Mouse (Mus musculus) midbrain, embryonic 10.5 days (tissue): ENCODE measurements at regions not wholly inside any gene's neighbourhood (a gene's known extent, or its start where the extent isn't known, plus 50 kb on each side); places are given as distances from the start of the nearest gene placed in this dataset.

Source experiments
- DNase-seq: peaks from one replicate; pipeline ENCODE4 v3.0.0-alpha.2; 2017; ENCODE audit warnings: low spot score
- H3K27ac ChIP-seq: fragments of 300-500 bp; sonication (generic); replicated peaks from 2 replicates; pipeline ENCODE4 v1.5.1; 2016; ENCODE audit warnings: mild to moderate bottlenecking
- H3K27me3 ChIP-seq: fragments of 300-500 bp; sonication (generic); 2 replicates; pipeline ENCODE4 v1.6.1; 2016; ENCODE audit warnings: low read depth, mild to moderate bottlenecking; ENCODE audit not compliant: poor library complexity, severe bottlenecking
- H3K36me3 ChIP-seq: fragments of 300-500 bp; sonication (generic); 2 replicates; pipeline ENCODE4 v1.6.1; 2016; ENCODE audit warnings: mild to moderate bottlenecking, moderate library complexity
- H3K4me1 ChIP-seq: fragments of 300-500 bp; sonication (generic); 2 replicates; pipeline ENCODE4 v1.6.1; 2016
- H3K4me3 ChIP-seq: fragments of 300-500 bp; sonication (generic); 2 replicates; pipeline ENCODE4 v1.5.1; 2016; ENCODE audit warnings: mild to moderate bottlenecking, moderate library complexity
- H3K9me3 ChIP-seq: fragments of 300-500 bp; sonication (generic); replicated peaks from 2 replicates; pipeline ENCODE4 v1.6.1; 2016; ENCODE audit warnings: mild to moderate bottlenecking
- WGBS: fragments of 180-500 bp; shearing (Covaris S2); methylation state at CpG from one replicate; pipeline ENCODE4 v1.1.7; 2016; 5-methylcytosine and 5-hydroxymethylcytosine counted together

- no peak for DNase-seq
Observed at GRCm38 (mm10) chr1:76550876-76551275, 964.0 kb downstream of the Epha4 start.

GRCm38 (mm10) chr1:76559441-76559840, 955.4 kb downstream of the Epha4 start:
- H3K9me3 ChIP-seq = no peaks in the 10 kb centered on the region
- no peak overlapping the region for H3K4me3 ChIP-seq
- H3K27me3 ChIP-seq = no peaks in the 10 kb centered on the region
- H3K4me1 ChIP-seq = no peaks in the 10 kb centered on the region
- no peak for DNase-seq
- H3K36me3 ChIP-seq = no peaks in the 10 kb centered on the region
- WGBS = 91% methylated on average over 7 of the region's 7 CpGs
- no peak overlapping the region for H3K27ac ChIP-seq

More at GRCm38 (mm10) chr1:76550876-76551275, 964.0 kb downstream of the Epha4 start:
- no peaks in the 10 kb centered on the region for H3K9me3 ChIP-seq
- H3K27me3 ChIP-seq = no peaks in the 10 kb centered on the region
- no peaks in the 10 kb centered on the region for H3K4me1 ChIP-seq
- H3K36me3 ChIP-seq = no peaks in the 10 kb centered on the region
- no peak overlapping the region for H3K4me3 ChIP-seq
- no peak overlapping the region for H3K27ac ChIP-seq
- 85% methylated on average over 5 of the region's 5 CpGs for WGBS

- no peaks in the 10 kb centered on the region for H3K27me3 ChIP-seq
- no peaks in the 10 kb centered on the region for H3K9me3 ChIP-seq
- DNase-seq = no peak
- no peak overlapping the region for H3K4me3 ChIP-seq
- no peaks in the 10 kb centered on the region for H3K36me3 ChIP-seq
- 83% methylated on average over 5 of the region's 5 CpGs for WGBS
- no peak overlapping the region for H3K27ac ChIP-seq
- H3K4me1 ChIP-seq = no peaks in the 10 kb centered on the region
Observed at GRCm38 (mm10) chr1:76575487-76575886, 939.4 kb downstream of the Epha4 start.

GRCm38 (mm10) chr1:76585921-76586320, 929.0 kb downstream of the Epha4 start:
- H3K4me3 ChIP-seq = no peak overlapping the region
- no peak for DNase-seq
- 88% methylated on average over 2 of the region's 2 CpGs for WGBS
- H3K27me3 ChIP-seq = no peaks in the 10 kb centered on the region
- H3K27ac ChIP-seq = no peak overlapping the region
- no peaks in the 10 kb centered on the region for H3K36me3 ChIP-seq
- H3K4me1 ChIP-seq = no peaks in the 10 kb centered on the region
- peaks cover 4% of the 10 kb centered on the region; the same call in 1 of the 2 replicates for H3K9me3 ChIP-seq

GRCm38 (mm10) chr1:76625831-76626230, 889.1 kb downstream of the Epha4 start:
- 78% methylated on average over 3 of the region's 3 CpGs for WGBS
- H3K27ac ChIP-seq = no peak overlapping the region

GRCm38 (mm10) chr1:76629861-76630260, 885.0 kb downstream of the Epha4 start:
- Histone ChIP-seq H3K4me3 (no peak overlapping the region), H3K36me3 (no peaks in the 10 kb centered on the region), H3K27ac (no peak overlapping the region), H3K9me3 (no peaks in the 10 kb centered on the region), H3K27me3 (no peaks in the 10 kb centered on the region), H3K4me1 (no peaks in the 10 kb centered on the region)
- no peak for DNase-seq

More at GRCm38 (mm10) chr1:76625831-76626230, 889.1 kb downstream of the Epha4 start:
- H3K9me3 ChIP-seq = no peaks in the 10 kb centered on the region
- no peak overlapping the region for H3K4me3 ChIP-seq
- no peak for DNase-seq
- H3K27me3 ChIP-seq = no peaks in the 10 kb centered on the region
- no peaks in the 10 kb centered on the region for H3K36me3 ChIP-seq
- H3K4me1 ChIP-seq = no peaks in the 10 kb centered on the region

GRCm38 (mm10) chr1:76634071-76634470, 880.8 kb downstream of the Epha4 start:
- Histone ChIP-seq H3K36me3 (no peaks in the 10 kb centered on the region), H3K4me3 (no peak overlapping the region), H3K27ac (no peak overlapping the region), H3K27me3 (no peaks in the 10 kb centered on the region), H3K4me1 (peaks cover 11% of the 10 kb centered on the region), H3K9me3 (no peaks in the 10 kb centered on the region)
- no peak for DNase-seq
- 93% methylated on average over 1 of the region's 1 CpGs for WGBS

GRCm38 (mm10) chr1:76637268-76638009, 877.4 kb downstream of the Epha4 start:
- no peaks in the 10 kb centered on the region for H3K27me3 ChIP-seq
- no peak overlapping the region for H3K27ac ChIP-seq
- H3K4me3 ChIP-seq = peak overlapping the region; percentile 33; the same call in 1 of the 2 replicates
- no peaks in the 10 kb centered on the region for H3K9me3 ChIP-seq
- 59% methylated on average over 19 of the region's 19 CpGs for WGBS
- DNase-seq = peak; percentile 11
- H3K36me3 ChIP-seq = no peaks in the 10 kb centered on the region
- peaks cover 11% of the 10 kb centered on the region for H3K4me1 ChIP-seq

GRCm38 (mm10) chr1:76638010-76638400, 876.9 kb downstream of the Epha4 start:
- H3K27ac ChIP-seq = no peak overlapping the region
- DNase-seq = no peak

GRCm38 (mm10) chr1:76641181-76641711, 873.6 kb downstream of the Epha4 start:
- 86% methylated on average over 3 of the region's 3 CpGs for WGBS
- no peak for DNase-seq
- no peak overlapping the region for H3K27ac ChIP-seq
- H3K4me1 ChIP-seq = peaks cover 11% of the 10 kb centered on the region
- H3K4me3 ChIP-seq = no peak overlapping the region
- H3K36me3 ChIP-seq = no peaks in the 10 kb centered on the region
- no peaks in the 10 kb centered on the region for H3K27me3 ChIP-seq
- no peaks in the 10 kb centered on the region for H3K9me3 ChIP-seq

More at GRCm38 (mm10) chr1:76638010-76638400, 876.9 kb downstream of the Epha4 start:
- no peaks in the 10 kb centered on the region for H3K9me3 ChIP-seq
- H3K36me3 ChIP-seq = no peaks in the 10 kb centered on the region
- 82% methylated on average over 5 of the region's 5 CpGs for WGBS
- peaks cover 11% of the 10 kb centered on the region for H3K4me1 ChIP-seq
- no peak overlapping the region for H3K4me3 ChIP-seq
- H3K27me3 ChIP-seq = no peaks in the 10 kb centered on the region

GRCm38 (mm10) chr1:76642703-76643102, 872.2 kb downstream of the Epha4 start:
- no peaks in the 10 kb centered on the region for H3K27me3 ChIP-seq
- no peak for DNase-seq
- no peak overlapping the region for H3K27ac ChIP-seq
- no peaks in the 10 kb centered on the region for H3K36me3 ChIP-seq
- whole genome bisulfite sequencing = 94% methylated on average over 6 of the region's 6 CpGs
- no peaks in the 10 kb centered on the region for H3K9me3 ChIP-seq
- peaks cover 1% of the 10 kb centered on the region for H3K4me1 ChIP-seq
- H3K4me3 ChIP-seq = no peak overlapping the region

- no peak overlapping the region for H3K4me3 ChIP-seq
- H3K27ac ChIP-seq = no peak overlapping the region
- no peaks in the 10 kb centered on the region for H3K4me1 ChIP-seq
- no peaks in the 10 kb centered on the region for H3K36me3 ChIP-seq
- 84% methylated on average over 3 of the region's 3 CpGs for WGBS
- DNase-seq = no peak
- H3K9me3 ChIP-seq = no peaks in the 10 kb centered on the region
- H3K27me3 ChIP-seq = no peaks in the 10 kb centered on the region
Observed at GRCm38 (mm10) chr1:76644895-76645294, 870.0 kb downstream of the Epha4 start.

- Histone ChIP-seq H3K27ac (no peak overlapping the region), H3K27me3 (no peaks in the 10 kb centered on the region), H3K36me3 (no peaks in the 10 kb centered on the region), H3K4me1 (no peaks in the 10 kb centered on the region), H3K4me3 (no peak overlapping the region), H3K9me3 (no peaks in the 10 kb centered on the region)
- 71% methylated on average over 1 of the region's 1 CpGs for WGBS
- no peak for DNase-seq
Observed at GRCm38 (mm10) chr1:76654826-76655225, 860.1 kb downstream of the Epha4 start.
